Mouse (Mus musculus) neutrophil, adult 83 days (primary cell): ENCODE data around the gene Gpr83. TPM values are rescaled to one million over a fixed set of nuclear protein-coding genes. Genes with fewer than 3 reads are reported as not detected.

ENCODE experiments used
- total RNA-seq, 2 experiments: library from RNA; stranded (reverse); gene quantifications; one replicate each; pipeline ENCODE4 v1.2.4; 2023

Gpr83 gene
- total RNA-seq, result not detected

GRCm38 (mm10) chr9:14859868-14860639, at the start of gene Gpr83:
Gene Gpr83 (plus strand): TSS chr9:14860210.

DNA sequence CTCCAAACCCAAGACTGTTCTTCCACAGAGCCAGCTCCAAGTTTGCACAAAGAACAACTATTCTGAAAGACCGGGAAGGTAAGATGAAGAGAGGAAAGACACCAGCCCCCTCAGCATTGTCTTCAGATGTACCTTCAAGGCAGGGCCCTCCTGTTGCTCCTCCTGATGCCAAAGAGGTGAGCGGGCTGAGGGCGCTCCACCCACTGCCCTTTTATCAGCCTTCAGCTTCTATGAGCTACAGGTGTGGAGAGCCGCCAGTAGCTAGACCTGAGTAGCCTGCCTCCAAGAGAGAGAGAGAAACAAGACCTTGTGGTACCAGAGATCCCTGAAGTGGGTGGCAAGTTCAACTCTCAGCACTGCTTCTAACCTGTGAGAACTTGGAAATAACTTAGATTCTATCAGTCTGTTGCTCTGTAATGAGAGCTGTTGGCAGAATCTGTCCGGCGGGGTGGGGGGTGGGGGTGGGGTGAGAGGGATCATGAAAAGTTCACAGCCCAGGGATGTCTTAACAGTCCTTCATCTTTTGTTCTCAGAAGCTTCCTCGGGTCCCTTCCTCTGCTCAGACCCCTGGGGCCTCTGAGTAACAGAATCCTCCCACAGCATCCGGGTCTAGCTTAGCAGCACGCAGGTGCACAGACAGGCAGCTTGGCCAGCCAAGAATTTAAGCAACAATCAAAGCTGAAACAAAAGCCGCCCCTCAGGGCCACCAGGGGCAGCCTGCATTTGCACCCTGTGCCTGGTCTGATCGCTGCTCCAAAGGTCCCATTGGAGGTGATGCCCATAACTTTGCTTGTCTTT, 43.8 kb downstream of the Gpr83 start, which contains the start of gene Izumo1r:
TSS of gene Izumo1r (minus strand) at position 369 of the 798 bp plus-strand sequence.

Other genes with a start within 250 kb of the Gpr83 start
- 1 to 10 TPM in 1 of 2 experiments, under 1 TPM in 1; 0.33 to 2.3 TPM for gene Amotl1, start 215.2 kb upstream of the Gpr83 start, total RNA-seq
- not detected for gene Piwil4, start 119.5 kb upstream of the Gpr83 start, total RNA-seq
- 1 to 10 TPM; 7.8 to 9.3 TPM for gene Fut4, start 107.8 kb upstream of the Gpr83 start, total RNA-seq
- gene 1700012B09Rik, start 89.2 kb upstream of the Gpr83 start, total RNA-seq, result 1 to 10 TPM; 2.1 to 3.0 TPM
- 10 to 100 TPM; 27.7 to 28.7 TPM for gene Mre11a, start 75.6 kb upstream of the Gpr83 start, total RNA-seq
- gene Ankrd49, start 75.4 kb upstream of the Gpr83 start, total RNA-seq, result 10 to 100 TPM; 11.4 to 14.9 TPM
- gene Izumo1r, start 43.7 kb downstream of the Gpr83 start, total RNA-seq, result not detected
- gene Panx1, start 185.3 kb downstream of the Gpr83 start, total RNA-seq, result 10 to 100 TPM in 1 of 2 experiments, 1 to 10 TPM in 1; 8.6 to 12.4 TPM